ENCODE assay signal across 29 mouse cellular contexts in the genomic region with DNA sequence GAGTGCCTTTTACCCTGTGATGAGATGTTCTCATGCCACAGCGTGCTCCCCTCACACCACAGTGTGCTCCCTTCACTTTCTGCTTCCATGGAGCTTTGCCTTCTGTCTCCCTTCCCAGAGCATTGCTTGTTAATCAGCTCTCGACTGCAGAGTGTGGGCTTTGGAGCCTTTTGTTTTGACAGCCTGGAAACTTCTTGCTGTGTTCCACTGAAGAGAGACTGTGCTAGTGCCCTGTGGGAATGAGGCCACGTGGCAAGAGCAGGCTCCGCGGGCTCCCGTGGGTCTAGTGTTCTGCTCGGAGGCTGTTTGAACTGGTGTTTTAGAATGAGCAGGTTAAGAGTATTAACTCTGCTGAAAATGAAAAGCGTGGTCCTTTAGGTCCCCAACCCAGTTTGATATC. TPM values are rescaled to one million over a fixed set of nuclear protein-coding genes. Genes with fewer than 3 reads are reported as not detected.
DNase-seq lines count a peak whose midpoint lies in the region; ATAC-seq and TF ChIP-seq lines count a peak whose summit lies in the region.
"Had no signal": no experiment of that assay in that cellular context is flagged by ENCODE, and none has a peak within 500 bp of the region (broad histone marks: within the 10 kb centered on the region; RNA-seq: fewer than 3 reads in every experiment).

No protein-coding gene starts in this region.

- H3K27me3 ChIP-seq in embryonic facial prominence, embryonic 14.5 days (replicated peaks; ENCODE audit: control insufficient read depth, insufficient read depth, low read length), result no peaks in the 10 kb centered on the region
- H3K27me3 ChIP-seq in embryonic facial prominence, embryonic 10.5 days (replicated peaks; ENCODE audit: low read depth, poor library complexity, severe bottlenecking), result no peaks in the 10 kb centered on the region
- H3K27me3 ChIP-seq in hindbrain, postnatal 0 days (ENCODE audit: insufficient read depth, low read length), result no peaks in the 10 kb centered on the region
- H3K27me3 ChIP-seq in hindbrain, embryonic 14.5 days (ENCODE audit: control insufficient read depth, insufficient read depth, low read length), result no peaks in the 10 kb centered on the region
- H3K27me3 ChIP-seq: CH12.LX; heart, embryonic 15.5 days; limb, embryonic 15.5 days; liver, embryonic 13.5 days; neural tube, embryonic 13.5 days had no signal

- H3K9me3 ChIP-seq in embryonic facial prominence, embryonic 14.5 days (ENCODE audit: control insufficient read depth, low read length), result peaks cover 7% of the 10 kb centered on the region; the same call in 1 of the 2 replicates
- H3K9me3 ChIP-seq in embryonic facial prominence, embryonic 10.5 days, result peaks cover 13% of the 10 kb centered on the region; the same call in 1 of the 2 replicates
- H3K9me3 ChIP-seq in hindbrain, postnatal 0 days (ENCODE audit: low read length), result 0 out of 2 replicates have a peak, but pooled peaks cover 3% of the 10 kb centered on the region
- H3K9me3 ChIP-seq in hindbrain, embryonic 14.5 days (ENCODE audit: control insufficient read depth, low read length), result no peaks in the 10 kb centered on the region
- H3K9me3 ChIP-seq: heart, embryonic 10.5 days; heart, embryonic 15.5 days; limb, embryonic 10.5 days; liver, embryonic 13.5 days had no signal

- H3K27ac ChIP-seq in embryonic facial prominence, embryonic 14.5 days (replicated peaks; ENCODE audit: low read depth, low read length), result no peak overlapping the region
- no peak overlapping the region for H3K27ac ChIP-seq in embryonic facial prominence, embryonic 10.5 days (replicated peaks)
- no peak overlapping the region for H3K27ac ChIP-seq in hindbrain, postnatal 0 days
- H3K27ac ChIP-seq in hindbrain, embryonic 14.5 days, result no peak overlapping the region
- H3K27ac ChIP-seq: heart, embryonic 10.5 days; heart, embryonic 15.5 days; layer of hippocampus, adult 2 months; limb, embryonic 10.5 days; limb, embryonic 15.5 days; liver, embryonic 13.5 days; neural tube, embryonic 13.5 days had no signal

- ATAC-seq in embryonic facial prominence, embryonic 14.5 days (ENCODE audit: low read depth), result peak; percentile 41; the same call in 1 of the 2 replicates
- peak; percentile 60; the same call in 1 of the 2 replicates for ATAC-seq in hindbrain, postnatal 0 days
- no peak for ATAC-seq in hindbrain, embryonic 14.5 days (ENCODE audit: low FRiP score)
- ATAC-seq: activated CD4-positive, CD25-positive, alpha-beta regulatory T cell, adult 4 months had no signal

- H3K4me1 ChIP-seq in embryonic facial prominence, embryonic 14.5 days (ENCODE audit: control insufficient read depth, insufficient read depth, low read length), result no peaks in the 10 kb centered on the region
- no peaks in the 10 kb centered on the region for H3K4me1 ChIP-seq in embryonic facial prominence, embryonic 10.5 days
- no peaks in the 10 kb centered on the region for H3K4me1 ChIP-seq in hindbrain, postnatal 0 days (ENCODE audit: insufficient read depth, low read length)
- H3K4me1 ChIP-seq in hindbrain, embryonic 14.5 days (replicated peaks; ENCODE audit: control insufficient read depth, insufficient read depth, low read length), result no peaks in the 10 kb centered on the region
- H3K4me1 ChIP-seq: heart, embryonic 10.5 days; heart, embryonic 15.5 days; limb, embryonic 10.5 days; limb, embryonic 15.5 days; liver, embryonic 13.5 days; neural tube, embryonic 13.5 days had no signal

- H3K4me2 ChIP-seq in embryonic facial prominence, embryonic 14.5 days (ENCODE audit: low read depth, low read length), result no peak overlapping the region
- H3K4me2 ChIP-seq in hindbrain, postnatal 0 days (ENCODE audit: low read depth, low read length), result no peak overlapping the region
- no peak overlapping the region for H3K4me2 ChIP-seq in hindbrain, embryonic 14.5 days (replicated peaks)
- H3K4me2 ChIP-seq: heart, embryonic 15.5 days; limb, embryonic 15.5 days; liver, embryonic 13.5 days; midbrain, embryonic 11.5 days; neural tube, embryonic 13.5 days had no signal

- H3K36me3 ChIP-seq in embryonic facial prominence, embryonic 14.5 days (ENCODE audit: control insufficient read depth, insufficient read depth, low read length), result no peaks in the 10 kb centered on the region
- no peaks in the 10 kb centered on the region for H3K36me3 ChIP-seq in embryonic facial prominence, embryonic 10.5 days (replicated peaks)
- no peaks in the 10 kb centered on the region for H3K36me3 ChIP-seq in hindbrain, postnatal 0 days (ENCODE audit: insufficient read depth, low read length)
- no peaks in the 10 kb centered on the region for H3K36me3 ChIP-seq in hindbrain, embryonic 14.5 days (replicated peaks; ENCODE audit: control insufficient read depth, insufficient read depth)
- H3K36me3 ChIP-seq: heart, embryonic 10.5 days; heart, embryonic 15.5 days; limb, embryonic 10.5 days; limb, embryonic 15.5 days; liver, embryonic 13.5 days; neural tube, embryonic 13.5 days had no signal

- DNase-seq in embryonic facial prominence, embryonic 14.5 days (ENCODE audit: low spot score), result no peak
- DNase-seq in embryonic facial prominence, embryonic 10.5 days (ENCODE audit: low spot score), result no peak
- peak; percentile 16 for DNase-seq in hindbrain, postnatal 0 days (ENCODE audit: low spot score)
- no peak for DNase-seq in hindbrain, embryonic 14.5 days (ENCODE audit: low spot score)
- peak; percentile 9 for DNase-seq in layer of hippocampus, adult 11-12 months (ENCODE audit: low spot score)
- no peak for DNase-seq in layer of hippocampus, postnatal 25 days (ENCODE audit: extremely low spot score in 1 of 2, low spot score in 1 of 2)
- DNase-seq in brain, adult 2 months (ENCODE audit: low read depth, low spot score), result peak; percentile 13
- DNase-seq in testis, postnatal 14 days (ENCODE audit: low spot score), result no peak
- DNase-seq: adrenal gland, adult 2 months; adrenal gland, postnatal 36 days; cerebellum, adult 8-10 months; cerebellum, postnatal 25 days; gastrocnemius, postnatal 14 days; heart, adult 11 months; kidney, adult 2 months; kidney, postnatal 10 days; liver, embryonic 13.5 days; lung, adult 2 months; right cerebral cortex, postnatal 4 days; thymus, postnatal 25 days had no signal

- no peak overlapping the region for H3K9ac ChIP-seq in embryonic facial prominence, embryonic 14.5 days (ENCODE audit: low read depth, low read length)
- no peak overlapping the region for H3K9ac ChIP-seq in hindbrain, postnatal 0 days (replicated peaks; ENCODE audit: low read length)
- H3K9ac ChIP-seq in hindbrain, embryonic 14.5 days, result no peak overlapping the region
- H3K9ac ChIP-seq: heart, embryonic 15.5 days; limb, embryonic 15.5 days; liver, embryonic 13.5 days; neural tube, embryonic 13.5 days had no signal

- no peak for TF ChIP-seq CTCF in hindbrain, postnatal 0 days (IDR thresholded peaks at IDR 0.05; ENCODE audit: low read depth)

- H3K4me3 ChIP-seq in embryonic facial prominence, embryonic 14.5 days (ENCODE audit: low read depth, low read length), result no peak overlapping the region
- no peak overlapping the region for H3K4me3 ChIP-seq in embryonic facial prominence, embryonic 10.5 days
- H3K4me3 ChIP-seq in hindbrain, postnatal 0 days (ENCODE audit: low read length), result no peak overlapping the region
- H3K4me3 ChIP-seq in hindbrain, embryonic 14.5 days (replicated peaks; ENCODE audit: low read length), result no peak overlapping the region
- H3K4me3 ChIP-seq: heart, embryonic 10.5 days; heart, embryonic 15.5 days; layer of hippocampus, adult 2 months; limb, embryonic 10.5 days; limb, embryonic 15.5 days; liver, embryonic 13.5 days; neural tube, embryonic 13.5 days had no signal

- 77% methylated on average over 8 of the region's 8 CpGs for WGBS in embryonic facial prominence, embryonic 14.5 days
- 79% methylated on average over 8 of the region's 8 CpGs for WGBS in embryonic facial prominence, embryonic 10.5 days
- WGBS in hindbrain, postnatal 0 days, result 55% methylated on average over 8 of the region's 8 CpGs
- WGBS in hindbrain, embryonic 14.5 days, result 70% methylated on average over 8 of the region's 8 CpGs

RNA-seq across cellular contexts. Expression of gene Hpcal1, which starts 54.5 kb away (rescaled TPM):
- polyA plus RNA-seq in embryonic facial prominence, embryonic 14.5 days (2014; fragmentation: Nextera tagmentation; extraction: Ambion mirVana), result 57.1 and 57.7 TPM in 2 replicates
- 34.2 and 37.4 TPM in 2 replicates for polyA plus RNA-seq in embryonic facial prominence, embryonic 10.5 days (2016; fragmentation: Nextera tagmentation; extraction: Ambion mirVana)
- 93.9 and 95.2 TPM in 2 replicates for total RNA-seq in hindbrain, postnatal 0 days (2014; rRNA removed)
- polyA plus RNA-seq in hindbrain, postnatal 0 days (2015; fragmentation: Nextera tagmentation; extraction: Ambion mirVana), result 171 and 180 TPM in 2 replicates
- 125 and 133 TPM in 2 replicates for polyA plus RNA-seq in hindbrain, embryonic 14.5 days (2014; fragmentation: Nextera tagmentation; extraction: Ambion mirVana)
- total RNA-seq in layer of hippocampus, postnatal 25 days (2021), result 10 to 100 TPM; 54.9 to 65.3 TPM

Comparison
In these comparisons a context has a peak if more than half of its experiments do, and no peak if none do; other contexts are left out.
1. DNase-seq: peak in hindbrain, postnatal 0 days (single experiment), layer of hippocampus, adult 11-12 months (single experiment) and brain, adult 2 months (single experiment); none in embryonic facial prominence, embryonic 14.5 days (single experiment), embryonic facial prominence, embryonic 10.5 days (single experiment), hindbrain, embryonic 14.5 days (single experiment), layer of hippocampus, postnatal 25 days (0 of 2) and testis, postnatal 14 days (single experiment).